In the genomic region with DNA sequence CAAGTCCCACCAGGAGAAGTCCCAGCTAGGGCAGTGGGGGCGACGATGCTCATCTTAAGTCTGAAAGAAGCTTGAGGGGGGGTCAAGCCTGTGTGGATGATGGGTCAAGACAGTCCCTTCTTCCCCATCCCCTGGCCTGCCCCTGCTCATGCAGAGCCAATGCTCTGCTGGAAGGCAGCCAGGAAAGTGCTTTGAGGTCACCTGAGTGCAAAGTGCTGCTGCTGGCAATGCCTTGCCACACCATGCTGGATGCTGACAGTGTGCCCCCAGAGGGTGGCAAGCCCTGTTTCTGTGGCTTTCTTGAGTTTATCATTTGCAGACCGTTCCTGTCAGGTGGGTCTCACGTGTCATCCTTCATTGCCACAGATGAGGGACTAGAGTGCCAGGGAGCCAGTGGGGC, we compare ENCODE assay signal across 32 mouse cellular contexts. TPM values are rescaled to one million over a fixed set of nuclear protein-coding genes. Genes with fewer than 3 reads are reported as not detected.
DNase-seq lines count a peak whose midpoint lies in the region; ATAC-seq and TF ChIP-seq lines count a peak whose summit lies in the region.
"Had no signal": no experiment of that assay in that cellular context is flagged by ENCODE, and none has a peak within 500 bp of the region (broad histone marks: within the 10 kb centered on the region; RNA-seq: fewer than 3 reads in every experiment).

No protein-coding gene starts in this region.

- H3K4me3 ChIP-seq in gastrocnemius, adult 2 months: no peak overlapping the region
- no peak overlapping the region for H3K4me3 ChIP-seq in kidney, embryonic 14.5 days (ENCODE audit: low read length)
- H3K4me3 ChIP-seq: forebrain, embryonic 13.5 days; heart, embryonic 10.5 days; heart, embryonic 15.5 days; hindbrain, embryonic 13.5 days; limb, embryonic 13.5 days had no signal

- 89% methylated on average over 4 of the region's 4 CpGs for WGBS in kidney, embryonic 14.5 days

- peaks cover 6% of the 10 kb centered on the region; the same call in 1 of the 2 replicates for H3K4me1 ChIP-seq in kidney, embryonic 14.5 days (ENCODE audit: control insufficient read depth, insufficient read depth, low read length)

- no peak for ATAC-seq in kidney, embryonic 14.5 days (ENCODE audit: low FRiP score, low TSS enrichment)
- ATAC-seq: forebrain, embryonic 13.5 days; liver, postnatal 0 days; midbrain, embryonic 16.5 days had no signal

- H3K27me3 ChIP-seq in kidney, embryonic 14.5 days (ENCODE audit: control insufficient read depth, insufficient read depth, low read length): no peaks in the 10 kb centered on the region
- H3K27me3 ChIP-seq: heart, embryonic 15.5 days had no signal

- no peaks in the 10 kb centered on the region for H3K9me3 ChIP-seq in kidney, embryonic 14.5 days (ENCODE audit: control insufficient read depth, low read length)
- H3K9me3 ChIP-seq: forebrain, embryonic 13.5 days; heart, embryonic 10.5 days; heart, embryonic 15.5 days; hindbrain, embryonic 13.5 days; limb, embryonic 13.5 days had no signal

- no peak for TF ChIP-seq CTCF in gastrocnemius, adult 2 months (IDR thresholded peaks at IDR 0.05)

- peak; percentile 25 for DNase-seq in gastrocnemius, adult 2 months
- no peak for DNase-seq in gastrocnemius, adult 18-20 months (ENCODE audit: low spot score)
- peak; percentile 65 for DNase-seq in kidney, adult 9 months
- peak; percentile 75 for DNase-seq in kidney, postnatal 10 days
- peak; percentile 50 for DNase-seq in testis, postnatal 10 days (ENCODE audit: low spot score)
- no peak for DNase-seq in ovary, adult 18-20 months (ENCODE audit: low spot score)
- no peak for DNase-seq in layer of hippocampus, adult 8-10 months (ENCODE audit: low spot score in 2 of 2)
- DNase-seq: adrenal gland, postnatal 25 days; cerebellum, postnatal 36 days; gastrocnemius, postnatal 25 days; liver, postnatal 0 days; lung, postnatal 36 days; right cerebral cortex, adult 18-20 months had no signal

- peaks cover 37% of the 10 kb centered on the region for H3K36me3 ChIP-seq in kidney, embryonic 14.5 days (ENCODE audit: control insufficient read depth, insufficient read depth, low read length)

- intact Hi-C loops in gastrocnemius, adult 2 months (cut with DNase I): loop anchor here (10.0 kb wide), 1 partner anchor 45 kb away; a partner anchor contains a TSS

- H3K27ac ChIP-seq in gastrocnemius, adult 2 months: no peak overlapping the region
- H3K27ac ChIP-seq in kidney, embryonic 14.5 days (ENCODE audit: low read depth, low read length): no peak overlapping the region
- H3K27ac ChIP-seq: forebrain, embryonic 13.5 days; heart, embryonic 10.5 days; heart, embryonic 15.5 days; hindbrain, embryonic 13.5 days; limb, embryonic 13.5 days; stomach, postnatal 0 days had no signal

- H3K4me2 ChIP-seq in kidney, embryonic 14.5 days (replicated peaks; ENCODE audit: low read depth, low read length): no peak overlapping the region
- H3K4me2 ChIP-seq: forebrain, embryonic 13.5 days; heart, embryonic 15.5 days; hindbrain, embryonic 13.5 days; limb, embryonic 13.5 days; liver, embryonic 11.5 days; midbrain, embryonic 11.5 days had no signal

- no peak overlapping the region for H3K9ac ChIP-seq in kidney, embryonic 14.5 days (ENCODE audit: low read depth, low read length)
- H3K9ac ChIP-seq: forebrain, embryonic 13.5 days; heart, embryonic 15.5 days; hindbrain, embryonic 13.5 days; limb, embryonic 13.5 days; liver, postnatal 0 days had no signal

RNA-seq across cellular contexts. Expression of a gene that starts 1.8 kb away (rescaled TPM):
- total RNA-seq in gastrocnemius, adult 2 months (2021): not detected
- total RNA-seq in gastrocnemius, adult 18-20 months (2021): not detected
- polyA plus RNA-seq in kidney, embryonic 14.5 days (2014; fragmentation: Nextera tagmentation; extraction: Ambion mirVana): not detected in 2 replicates
- 1 to 10 TPM; 1.4 to 3.0 (median 2.1) TPM for total RNA-seq in layer of hippocampus, adult 8-10 months (2022)
- total RNA-seq: adrenal gland, adult 18-20 months; adrenal gland, postnatal 25 days; gastrocnemius, postnatal 25 days; heart, postnatal 25 days; megakaryocyte, adult 5-6 weeks; MEL; neutrophil, adult 5-6 weeks had no signal
- polyA plus RNA-seq: embryonic facial prominence, embryonic 11.5 days; forebrain, embryonic 13.5 days; heart, embryonic 10.5 days; heart, embryonic 15.5 days; limb, embryonic 13.5 days; liver, embryonic 11.5 days; liver, postnatal 0 days; lung, embryonic 16.5 days; midbrain, embryonic 11.5 days; neural tube, embryonic 11.5 days; spleen, adult 2 months; stomach, postnatal 0 days had no signal

RNA-seq across cellular contexts. Expression of a gene that starts 11.6 kb away (rescaled TPM):
- not detected for total RNA-seq in gastrocnemius, adult 2 months (2021)
- total RNA-seq in gastrocnemius, adult 18-20 months (2021): not detected
- 0.26 and 0.29 TPM in 2 replicates for polyA plus RNA-seq in kidney, embryonic 14.5 days (2014; fragmentation: Nextera tagmentation; extraction: Ambion mirVana)
- total RNA-seq in layer of hippocampus, adult 8-10 months (2022): 1 to 10 TPM; 1.4 to 3.1 (median 2.2) TPM
- total RNA-seq: adrenal gland, postnatal 25 days; gastrocnemius, postnatal 25 days; heart, postnatal 25 days; megakaryocyte, adult 5-6 weeks; MEL; neutrophil, adult 5-6 weeks had no signal
- polyA plus RNA-seq: neural tube, embryonic 11.5 days; spleen, adult 2 months had no signal

RNA-seq across cellular contexts. Expression of a gene that starts 47.3 kb away (rescaled TPM):
- total RNA-seq in gastrocnemius, adult 2 months (2021): 1 to 10 TPM; 4.1 to 4.2 TPM
- 1 to 10 TPM; 3.2 to 4.0 TPM for total RNA-seq in gastrocnemius, adult 18-20 months (2021)
- polyA plus RNA-seq in kidney, embryonic 14.5 days (2014; fragmentation: Nextera tagmentation; extraction: Ambion mirVana): 3.3 and 4.8 TPM in 2 replicates
- total RNA-seq in layer of hippocampus, adult 8-10 months (2022): 1 to 10 TPM; 4.6 to 5.5 (median 4.8) TPM

RNA-seq across cellular contexts. Expression of a gene that starts 49.1 kb away (rescaled TPM):
- 1 to 10 TPM; 4.2 to 5.7 TPM for total RNA-seq in gastrocnemius, adult 2 months (2021)
- total RNA-seq in gastrocnemius, adult 18-20 months (2021): 1 to 10 TPM; 5.1 to 8.1 TPM
- polyA plus RNA-seq in kidney, embryonic 14.5 days (2014; fragmentation: Nextera tagmentation; extraction: Ambion mirVana): 1.1 and 4.0 TPM in 2 replicates
- 100 to 1,000 TPM; 121 to 133 (median 125) TPM for total RNA-seq in layer of hippocampus, adult 8-10 months (2022)

Comparison
In these comparisons a context has a peak if more than half of its experiments do, and no peak if none do; other contexts are left out.
1. DNase-seq: peak in gastrocnemius, adult 2 months (single experiment), kidney, adult 9 months (single experiment), kidney, postnatal 10 days (single experiment) and testis, postnatal 10 days (single experiment); none in gastrocnemius, adult 18-20 months (single experiment), ovary, adult 18-20 months (single experiment) and layer of hippocampus, adult 8-10 months (0 of 2).